Mouse (Mus musculus): Measurements from ENCODE around the gene Cisd3. TPM values are rescaled to one million over a fixed set of nuclear protein-coding genes. Genes with fewer than 3 reads are reported as not detected.

Gene Cisd3
- 10 to 100 TPM; 34.4 to 39.0 TPM for total RNA-seq (2023)

GRCm38 (mm10) chr11:97685613-97686321 lies at the start of gene Cisd3:
Cisd3 (plus strand) TSS chr11:97685826.

GRCm38 (mm10) chr11:97662893-97663527 lies 22.6 kb upstream of the Cisd3 start, which contains the start of gene Mllt6:
Mllt6 (plus strand) TSS chr11:97663414.

GRCm38 (mm10) chr11:97700003-97700745 lies 14.5 kb downstream of the Cisd3 start, which contains the start of gene Pcgf2:
Pcgf2 (minus strand) TSS chr11:97700497.

GRCm38 (mm10) chr11:97703039-97703826 lies 17.6 kb downstream of the Cisd3 start, which contains the start of gene Psmb3:
Psmb3 (plus strand) TSS chr11:97703399.

Other genes with a start within 250 kb of the Cisd3 start
- gene 4933428G20Rik, start 185.5 kb upstream of the Cisd3 start, total RNA-seq (2023): not detected
- not detected for gene Srcin1, start 109.6 kb upstream of the Cisd3 start, total RNA-seq (2023)
- gene Epop, start 56.1 kb upstream of the Cisd3 start, total RNA-seq (2023): 1 to 10 TPM; 8.7 to 9.5 TPM
- gene Mllt6, start 22.4 kb upstream of the Cisd3 start, total RNA-seq (2023): 100 to 1,000 TPM; 243 to 244 TPM
- 1 to 10 TPM; 4.0 to 5.1 TPM for gene Pcgf2, start 14.7 kb downstream of the Cisd3 start, total RNA-seq (2023)
- gene Psmb3, start 17.6 kb downstream of the Cisd3 start, total RNA-seq (2023): 100 to 1,000 TPM; 137 to 140 TPM
- 10 to 100 TPM; 65.7 to 67.5 TPM for gene Pip4k2b, start 58.9 kb downstream of the Cisd3 start, total RNA-seq (2023)
- gene Cwc25, start 80.7 kb downstream of the Cisd3 start, total RNA-seq (2023): 10 to 100 TPM; 42.1 to 43.6 TPM
- gene 1700001P01Rik, start 90.1 kb downstream of the Cisd3 start, total RNA-seq (2023): 1 to 10 TPM in 1 of 2 experiments, not detected in 1; 2.7 TPM
- gene Rpl23, start 96.6 kb downstream of the Cisd3 start, total RNA-seq (2023): 1,000 to 10,000 TPM; 2,425 to 2,559 TPM
- gene Lasp1, start 113.2 kb downstream of the Cisd3 start, total RNA-seq (2023): 100 to 1,000 TPM; 155 to 156 TPM
- gene B230217C12Rik, start 155.0 kb downstream of the Cisd3 start, total RNA-seq (2023): 1 to 10 TPM; 2.5 to 4.0 TPM
- under 1 TPM; 0.44 to 0.86 TPM for gene Fbxo47, start 198.3 kb downstream of the Cisd3 start, total RNA-seq (2023)